Mouse (Mus musculus) hindbrain, embryonic 12.5 days (tissue): ENCODE measurements around the gene Hap1. TPM values are rescaled to one million over a fixed set of nuclear protein-coding genes. Genes with fewer than 3 reads are reported as not detected.
"Not testable (repeated sequence)": the region's sequence is repeated elsewhere in the genome, so short reads cannot be mapped to it uniquely, and the experiment has no call there.

Experiments used
- ATAC-seq: fragments of 200-750 bp; cut with Nextera tagmentation; 2 replicates; pipeline ENCODE4 v1.8.0; 2017; ENCODE audit warnings: moderate TSS enrichment; ENCODE audit not compliant: low FRiP score
- H3K27ac ChIP-seq: fragments of 300-500 bp; sonication (generic); 2 replicates; pipeline ENCODE4 v1.5.1; 2016; ENCODE audit warnings: mild to moderate bottlenecking
- H3K27me3 ChIP-seq: fragments of 300-500 bp; sonication (generic); 2 replicates; pipeline ENCODE4 v1.6.1; 2016; ENCODE audit warnings: mild to moderate bottlenecking
- H3K36me3 ChIP-seq: fragments of 300-500 bp; sonication (generic); 2 replicates; pipeline ENCODE4 v1.6.1; 2016; ENCODE audit warnings: mild to moderate bottlenecking
- H3K4me1 ChIP-seq: fragments of 300-500 bp; sonication (generic); 2 replicates; pipeline ENCODE4 v1.6.1; 2016
- H3K4me2 ChIP-seq: fragments of 300-500 bp; sonication (generic); replicated peaks from 2 replicates; pipeline ENCODE4 v1.6.1; 2016; ENCODE audit warnings: mild to moderate bottlenecking
- H3K4me3 ChIP-seq: fragments of 300-500 bp; sonication (generic); 2 replicates; pipeline ENCODE4 v1.5.1; 2016; ENCODE audit warnings: mild to moderate bottlenecking
- H3K9ac ChIP-seq: fragments of 300-500 bp; sonication (generic); 2 replicates; pipeline ENCODE4 v1.6.1; 2016; ENCODE audit warnings: mild to moderate bottlenecking, moderate library complexity
- H3K9me3 ChIP-seq: fragments of 300-500 bp; sonication (generic); replicated peaks from 2 replicates; pipeline ENCODE4 v1.6.1; 2016; ENCODE audit warnings: mild to moderate bottlenecking
- WGBS: fragments of 180-500 bp; shearing (Covaris S2); methylation state at CpG from one replicate; pipeline ENCODE4 v1.1.7; 2016; 5-methylcytosine and 5-hydroxymethylcytosine counted together
- polyA plus RNA-seq: library from polyadenylated mRNA; unstranded; fragments of >200 nt; fragmentation: Nextera tagmentation; extraction: Ambion mirVana; gene quantifications from 2 replicates; pipeline ENCODE4 v1.2.1, GENCODE M21; 2016

Hap1 gene
- polyA plus RNA-seq, 1 experiment from 2014 or later = 58.0 TPM

- peak; percentile 92 for ATAC-seq
- under 1% methylated on average over 41 of the region's 58 CpGs for WGBS
These were observed 36.3 kb downstream of the Hap1 start, which contains the start of gene Eif1 for GRCm38 (mm10) chr11:100319492-100320171. TSS of gene Eif1 (plus strand) at chr11:100319885.

GRCm38 (mm10) chr11:100318529-100319451, 37.1 kb downstream of the Hap1 start:
- 88% methylated on average over 10 of the region's 10 CpGs for WGBS
- Histone ChIP-seq H3K9ac (no peak overlapping the region), H3K27ac (peak overlapping the region; percentile 93)

More at GRCm38 (mm10) chr11:100319492-100320171, 36.3 kb downstream of the Hap1 start, which contains the start of gene Eif1:
- peaks cover 13% of the 10 kb centered on the region for H3K36me3 ChIP-seq
- peaks cover 7% of the 10 kb centered on the region; the same call in 1 of the 2 replicates for H3K4me1 ChIP-seq
- H3K4me3 ChIP-seq = peak within 1 kb of the TSS; percentile 64
- H3K27me3 ChIP-seq = no peaks in the 10 kb centered on the region
- no peaks in the 10 kb centered on the region for H3K9me3 ChIP-seq
- H3K27ac ChIP-seq = peak within 1 kb of the TSS; percentile 93
- peak within 1 kb of the TSS; percentile 82 for H3K4me2 ChIP-seq
- peak within 1 kb of the TSS; percentile 98 for H3K9ac ChIP-seq

GRCm38 (mm10) chr11:100317826-100318380, 38.0 kb downstream of the Hap1 start:
- no peak overlapping the region for H3K4me3 ChIP-seq
- no peak overlapping the region for H3K9ac ChIP-seq
- H3K27ac ChIP-seq = no peak overlapping the region
- H3K27me3 ChIP-seq = no peaks in the 10 kb centered on the region
- H3K9me3 ChIP-seq = no peaks in the 10 kb centered on the region
- peaks cover 7% of the 10 kb centered on the region; the same call in 1 of the 2 replicates for H3K4me1 ChIP-seq
- ATAC-seq = no peak
- WGBS = 76% methylated on average over 6 of the region's 6 CpGs
- H3K4me2 ChIP-seq = no peak overlapping the region
- H3K36me3 ChIP-seq = peaks cover 13% of the 10 kb centered on the region

More at GRCm38 (mm10) chr11:100318529-100319451, 37.1 kb downstream of the Hap1 start:
- H3K9me3 ChIP-seq = no peaks in the 10 kb centered on the region
- peaks cover 7% of the 10 kb centered on the region; the same call in 1 of the 2 replicates for H3K4me1 ChIP-seq
- no peaks in the 10 kb centered on the region for H3K27me3 ChIP-seq
- H3K4me2 ChIP-seq = peak overlapping the region; percentile 53
- peak overlapping the region; percentile 64 for H3K4me3 ChIP-seq
- peaks cover 13% of the 10 kb centered on the region for H3K36me3 ChIP-seq
- ATAC-seq = peak; percentile 15

GRCm38 (mm10) chr11:100315439-100315838, 40.5 kb downstream of the Hap1 start:
- peaks cover 9% of the 10 kb centered on the region for H3K4me1 ChIP-seq
- ATAC-seq = no peak
- H3K4me3 ChIP-seq = no peak overlapping the region
- no peak overlapping the region for H3K27ac ChIP-seq
- no peaks in the 10 kb centered on the region for H3K36me3 ChIP-seq
- H3K27me3 ChIP-seq = no peaks in the 10 kb centered on the region
- no peak overlapping the region for H3K9ac ChIP-seq
- H3K4me2 ChIP-seq = no peak overlapping the region
- H3K9me3 ChIP-seq = no peaks in the 10 kb centered on the region
- WGBS = 87% methylated on average over 5 of the region's 5 CpGs

GRCm38 (mm10) chr11:100313424-100313823, 42.5 kb downstream of the Hap1 start:
- Histone ChIP-seq H3K9me3 (no peaks in the 10 kb centered on the region), H3K27ac (no peak overlapping the region), H3K27me3 (no peaks in the 10 kb centered on the region), H3K4me1 (peaks cover 9% of the 10 kb centered on the region), H3K4me2 (no peak overlapping the region), H3K4me3 (no peak overlapping the region), H3K9ac (no peak overlapping the region), H3K36me3 (no peaks in the 10 kb centered on the region)
- WGBS = 86% methylated on average over 6 of the region's 6 CpGs
- ATAC-seq = no peak

- H3K27me3 ChIP-seq = no peaks in the 10 kb centered on the region
- ATAC-seq = 0 out of 2 replicates have a peak, but pooled peaks have one; percentile 26
- H3K9ac ChIP-seq = no peak overlapping the region
- H3K27ac ChIP-seq = peak overlapping the region; percentile 52; the same call in 1 of the 2 replicates
- no peaks in the 10 kb centered on the region for H3K36me3 ChIP-seq
- 28% methylated on average over 5 of the region's 5 CpGs for WGBS
- H3K4me2 ChIP-seq = no peak overlapping the region
- no peaks in the 10 kb centered on the region for H3K9me3 ChIP-seq
- H3K4me1 ChIP-seq = peaks cover 9% of the 10 kb centered on the region
- no peak overlapping the region for H3K4me3 ChIP-seq
These were observed 43.7 kb downstream of the Hap1 start for GRCm38 (mm10) chr11:100312096-100312679.

GRCm38 (mm10) chr11:100311656-100312055, 44.3 kb downstream of the Hap1 start:
- no peak for ATAC-seq
- Histone ChIP-seq H3K4me1 (peaks cover 9% of the 10 kb centered on the region), H3K9me3 (no peaks in the 10 kb centered on the region), H3K9ac (no peak overlapping the region), H3K4me2 (no peak overlapping the region), H3K27ac (0 out of 2 replicates have a peak overlapping the region, but pooled peaks have one; percentile 48), H3K36me3 (no peaks in the 10 kb centered on the region), H3K27me3 (no peaks in the 10 kb centered on the region), H3K4me3 (no peak overlapping the region)
- WGBS = 54% methylated on average over 1 of the region's 1 CpGs

- not testable (repeated sequence) for H3K4me1 ChIP-seq, H3K9me3 ChIP-seq, H3K27me3 ChIP-seq, H3K4me2 ChIP-seq, H3K27ac ChIP-seq, H3K36me3 ChIP-seq, ATAC-seq, H3K9ac ChIP-seq, H3K4me3 ChIP-seq
- WGBS = 95% methylated on average over 5 of the region's 6 CpGs
These were observed 47.3 kb downstream of the Hap1 start for GRCm38 (mm10) chr11:100308672-100309071.

GRCm38 (mm10) chr11:100307900-100308299, 48.0 kb downstream of the Hap1 start:
- Histone ChIP-seq H3K4me3 (no peak overlapping the region), H3K4me1 (peaks cover 9% of the 10 kb centered on the region), H3K27ac (no peak overlapping the region), H3K9ac (no peak overlapping the region), H3K4me2 (no peak overlapping the region), H3K9me3 (no peaks in the 10 kb centered on the region), H3K27me3 (no peaks in the 10 kb centered on the region), H3K36me3 (no peaks in the 10 kb centered on the region)
- ATAC-seq = no peak
- WGBS = 92% methylated on average over 5 of the region's 5 CpGs

GRCm38 (mm10) chr11:100301292-100301691, 54.6 kb downstream of the Hap1 start:
- WGBS = 94% methylated on average over 5 of the region's 5 CpGs
- H3K4me1 ChIP-seq = peaks cover 4% of the 10 kb centered on the region; the same call in 1 of the 2 replicates
- no peaks in the 10 kb centered on the region for H3K9me3 ChIP-seq
- no peak for ATAC-seq
- no peak overlapping the region for H3K27ac ChIP-seq
- H3K9ac ChIP-seq = no peak overlapping the region
- no peaks in the 10 kb centered on the region for H3K36me3 ChIP-seq
- no peaks in the 10 kb centered on the region for H3K27me3 ChIP-seq
- no peak overlapping the region for H3K4me2 ChIP-seq
- no peak overlapping the region for H3K4me3 ChIP-seq

- WGBS = 13% methylated on average over 5 of the region's 5 CpGs
- Histone ChIP-seq H3K4me2 (no peak overlapping the region), H3K27me3 (no peaks in the 10 kb centered on the region), H3K9me3 (no peaks in the 10 kb centered on the region), H3K9ac (no peak overlapping the region), H3K27ac (no peak overlapping the region), H3K4me3 (no peak overlapping the region), H3K36me3 (no peaks in the 10 kb centered on the region), H3K4me1 (peaks cover 4% of the 10 kb centered on the region; the same call in 1 of the 2 replicates)
- ATAC-seq = no peak
These were observed 55.6 kb downstream of the Hap1 start for GRCm38 (mm10) chr11:100300293-100300692.
